Mouse (Mus musculus) forebrain, embryonic 12.5 days (tissue): ENCODE measurements around the gene Ttc4. TPM values are rescaled to one million over a fixed set of nuclear protein-coding genes. Genes with fewer than 3 reads are reported as not detected.

Source experiments
- ATAC-seq: fragments of 200-750 bp; cut with Nextera tagmentation; 2 replicates; pipeline ENCODE4 v1.8.0; 2017; ENCODE audit warnings: moderate TSS enrichment; ENCODE audit not compliant: low FRiP score
- H3K27ac ChIP-seq: fragments of 300-500 bp; sonication (generic); 2 replicates; pipeline ENCODE4 v1.5.1; 2016; ENCODE audit warnings: mild to moderate bottlenecking
- H3K27me3 ChIP-seq: fragments of 300-500 bp; sonication (generic); 2 replicates; pipeline ENCODE4 v1.6.1; 2016; ENCODE audit warnings: mild to moderate bottlenecking
- H3K36me3 ChIP-seq: fragments of 300-500 bp; sonication (generic); replicated peaks from 2 replicates; pipeline ENCODE4 v1.6.1; 2016; ENCODE audit warnings: mild to moderate bottlenecking
- H3K4me1 ChIP-seq: fragments of 300-500 bp; sonication (generic); 2 replicates; pipeline ENCODE4 v1.6.1; 2016
- H3K4me2 ChIP-seq: fragments of 300-500 bp; sonication (generic); 2 replicates; pipeline ENCODE4 v1.6.1; 2016; ENCODE audit warnings: mild to moderate bottlenecking, moderate library complexity
- H3K4me3 ChIP-seq: fragments of 300-500 bp; sonication (generic); replicated peaks from 2 replicates; pipeline ENCODE4 v1.5.1; 2016; ENCODE audit warnings: mild to moderate bottlenecking
- H3K9ac ChIP-seq: fragments of 300-500 bp; sonication (generic); 2 replicates; pipeline ENCODE4 v1.6.1; 2016; ENCODE audit warnings: mild to moderate bottlenecking
- H3K9me3 ChIP-seq: fragments of 300-500 bp; sonication (generic); 2 replicates; pipeline ENCODE4 v1.6.1; 2016
- WGBS: fragments of 180-500 bp; shearing (Covaris S2); methylation state at CpG from one replicate; pipeline ENCODE4 v1.1.7; 2016; 5-methylcytosine and 5-hydroxymethylcytosine counted together
- polyA plus RNA-seq: library from polyadenylated mRNA; unstranded; fragments of >200 nt; fragmentation: Nextera tagmentation; extraction: Ambion mirVana; gene quantifications from 2 replicates; pipeline ENCODE4 v1.2.1, GENCODE M21; 2016

The Ttc4 gene
- polyA plus RNA-seq, 1 experiment from 2014 or later: 98.8 TPM

DNA sequence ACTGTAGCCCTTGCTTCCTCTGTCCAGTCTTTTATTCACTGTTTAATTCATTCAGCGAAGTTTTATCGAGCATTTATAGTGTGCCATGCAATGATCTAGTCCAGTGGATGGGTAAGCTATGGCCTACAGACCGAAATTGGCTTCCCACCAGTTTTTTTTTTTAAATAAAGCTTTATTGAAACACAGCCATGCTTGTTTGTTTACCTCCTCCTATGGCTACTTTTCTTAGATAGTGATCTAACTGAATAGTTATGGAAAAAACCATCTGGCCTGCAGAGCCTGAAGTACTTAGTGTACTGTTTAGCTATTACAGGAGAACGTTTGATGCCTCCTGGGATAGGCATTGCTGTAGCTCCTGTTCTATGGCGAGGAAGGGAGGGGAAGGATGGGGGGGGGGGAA is 32.9 kb downstream of the Ttc4 start:
- Histone ChIP-seq H3K36me3 (no peaks in the 10 kb centered on the region), H3K9me3 (no peaks in the 10 kb centered on the region), H3K27me3 (peaks cover 49% of the 10 kb centered on the region), H3K9ac (no peak overlapping the region), H3K4me2 (no peak overlapping the region), H3K4me3 (no peak overlapping the region), H3K27ac (no peak overlapping the region), H3K4me1 (peaks cover 5% of the 10 kb centered on the region; the same call in 1 of the 2 replicates)
- no peak for ATAC-seq
- WGBS: 78% methylated on average over 5 of the region's 5 CpGs

DNA sequence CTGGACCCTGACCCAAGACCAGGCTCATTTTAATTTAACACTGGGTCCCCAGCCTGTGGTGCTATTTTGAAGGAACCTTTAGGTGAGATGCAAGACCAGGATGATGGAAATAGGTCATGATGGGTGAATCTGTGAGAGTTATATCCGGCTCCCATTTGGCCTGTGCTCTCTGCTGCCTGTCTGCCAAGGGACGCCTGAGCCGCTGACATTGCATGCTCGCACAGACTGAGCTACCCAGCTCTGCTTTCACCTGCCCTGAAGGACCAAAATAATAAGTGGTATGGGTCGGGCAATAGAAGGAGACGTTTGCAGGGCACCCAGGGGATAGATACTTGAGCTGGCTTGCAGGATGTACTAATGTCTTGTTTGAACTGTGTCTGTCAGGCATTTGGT is 34.5 kb downstream of the Ttc4 start:
- no peak overlapping the region for H3K27ac ChIP-seq
- no peak overlapping the region for H3K4me3 ChIP-seq
- no peaks in the 10 kb centered on the region for H3K36me3 ChIP-seq
- no peak overlapping the region for H3K9ac ChIP-seq
- H3K4me1 ChIP-seq: peaks cover 5% of the 10 kb centered on the region; the same call in 1 of the 2 replicates
- 82% methylated on average over 6 of the region's 6 CpGs for WGBS
- peaks cover 43% of the 10 kb centered on the region for H3K27me3 ChIP-seq
- no peak overlapping the region for H3K4me2 ChIP-seq
- H3K9me3 ChIP-seq: no peaks in the 10 kb centered on the region; the same call in 1 of the 2 replicates
- ATAC-seq: no peak

DNA sequence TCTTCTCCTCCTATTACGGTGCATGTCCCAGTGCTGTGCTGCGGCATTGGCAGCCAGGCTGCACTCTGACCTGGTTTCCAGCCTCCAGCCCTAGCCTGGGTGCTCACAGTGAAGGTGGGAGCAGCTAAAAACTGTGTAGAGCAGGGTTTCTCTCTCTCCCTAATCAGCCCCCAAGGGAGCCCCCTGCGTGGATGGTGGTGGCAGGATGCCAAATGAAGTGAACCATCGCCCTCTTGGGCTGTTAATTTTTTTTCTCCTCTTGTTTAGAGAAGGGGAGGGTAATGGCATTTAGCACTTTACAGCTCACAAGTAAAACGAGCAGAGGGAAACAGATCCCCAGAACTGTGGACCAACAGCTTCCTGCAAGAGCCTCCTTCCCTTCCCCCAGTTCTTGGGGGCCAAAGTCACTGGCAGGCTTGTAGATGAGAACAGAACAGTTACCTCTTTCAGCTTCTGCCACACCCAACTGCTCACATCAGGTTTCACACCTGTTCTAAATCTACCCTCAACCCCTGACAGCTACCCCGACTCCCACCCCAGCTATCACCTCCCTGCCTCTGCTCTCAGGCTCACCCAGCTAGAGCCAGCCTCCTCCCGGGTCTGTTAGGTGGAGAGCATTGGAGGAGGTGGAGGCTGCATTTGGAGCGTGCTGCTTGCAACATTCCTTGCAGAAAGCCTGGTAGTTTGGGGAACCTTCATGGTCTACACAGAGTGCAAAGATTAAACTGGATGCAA is 35.1 kb downstream of the Ttc4 start:
- peaks cover 38% of the 10 kb centered on the region for H3K27me3 ChIP-seq
- no peak overlapping the region for H3K9ac ChIP-seq
- no peak overlapping the region for H3K4me3 ChIP-seq
- WGBS: 57% methylated on average over 8 of the region's 8 CpGs
- peaks cover 5% of the 10 kb centered on the region; the same call in 1 of the 2 replicates for H3K9me3 ChIP-seq
- no peaks in the 10 kb centered on the region for H3K36me3 ChIP-seq
- ATAC-seq: no peak
- no peak overlapping the region for H3K4me2 ChIP-seq
- H3K27ac ChIP-seq: no peak overlapping the region
- peaks cover 5% of the 10 kb centered on the region; the same call in 1 of the 2 replicates for H3K4me1 ChIP-seq

- Histone ChIP-seq H3K27me3 (peaks cover 21% of the 10 kb centered on the region; the same call in 1 of the 2 replicates), H3K36me3 (no peaks in the 10 kb centered on the region), H3K27ac (no peak overlapping the region), H3K4me3 (no peak overlapping the region), H3K4me2 (no peak overlapping the region), H3K4me1 (peaks cover 15% of the 10 kb centered on the region), H3K9ac (no peak overlapping the region), H3K9me3 (peaks cover 4% of the 10 kb centered on the region; the same call in 1 of the 2 replicates)
- ATAC-seq: no peak
- WGBS: 55% methylated on average over 9 of the region's 9 CpGs
Observed at GRCm38 (mm10) chr4:106634086-106634479, 44.7 kb downstream of the Ttc4 start.

DNA sequence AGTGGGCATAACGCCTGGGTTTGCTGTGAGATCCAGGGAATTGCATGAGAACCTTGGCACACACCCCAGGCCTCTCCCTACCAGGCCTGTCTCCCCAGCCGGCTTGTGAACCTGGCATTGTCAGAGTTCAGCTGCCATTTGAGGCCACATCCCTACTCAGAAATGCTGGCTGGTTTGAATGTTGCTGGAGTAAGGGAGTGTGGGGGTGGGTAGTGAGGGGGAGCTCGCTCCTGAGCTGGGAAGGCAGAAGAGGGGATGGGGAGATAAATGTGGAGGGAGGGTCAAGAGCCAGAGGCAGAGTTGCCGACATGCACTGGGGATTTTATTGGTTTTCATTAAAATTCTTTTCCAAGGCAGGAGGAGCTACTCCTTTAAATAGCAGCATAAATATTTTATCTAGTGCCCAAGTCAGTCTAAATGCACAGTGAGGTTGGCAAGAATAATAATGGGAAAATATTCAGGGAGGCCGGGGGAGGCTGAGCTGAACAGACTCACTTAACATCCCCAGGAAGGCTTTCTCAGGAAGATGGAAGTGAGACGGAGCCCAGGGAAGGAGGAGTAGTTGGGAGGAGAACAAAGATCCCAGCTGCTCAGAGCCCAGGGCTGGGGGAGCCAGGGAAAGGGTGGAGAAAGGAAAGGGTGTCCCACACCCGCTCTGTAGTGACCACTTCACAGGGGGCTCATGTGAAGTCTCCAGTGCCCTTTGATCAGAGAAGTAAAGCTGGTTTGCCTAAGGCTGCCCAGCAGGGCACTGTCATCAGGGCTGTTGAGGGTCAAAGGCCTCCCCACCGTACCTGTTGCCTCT is 45.3 kb downstream of the Ttc4 start:
- no peaks in the 10 kb centered on the region for H3K9me3 ChIP-seq
- 47% methylated on average over 8 of the region's 8 CpGs for WGBS
- H3K27ac ChIP-seq: no peak overlapping the region
- peaks cover 15% of the 10 kb centered on the region for H3K4me1 ChIP-seq
- no peak overlapping the region for H3K4me3 ChIP-seq
- no peak overlapping the region for H3K4me2 ChIP-seq
- H3K27me3 ChIP-seq: peaks cover 21% of the 10 kb centered on the region; the same call in 1 of the 2 replicates
- no peak overlapping the region for H3K9ac ChIP-seq
- no peak for ATAC-seq
- H3K36me3 ChIP-seq: no peaks in the 10 kb centered on the region

GRCm38 (mm10) chr4:106632313-106632712 is 46.4 kb downstream of the Ttc4 start:
- 75% methylated on average over 1 of the region's 3 CpGs for WGBS
- ATAC-seq: no peak
- H3K27me3 ChIP-seq: peaks cover 24% of the 10 kb centered on the region; the same call in 1 of the 2 replicates
- H3K36me3 ChIP-seq: no peaks in the 10 kb centered on the region
- no peak overlapping the region for H3K27ac ChIP-seq
- H3K4me3 ChIP-seq: no peak overlapping the region
- H3K4me1 ChIP-seq: peaks cover 15% of the 10 kb centered on the region
- H3K9ac ChIP-seq: no peak overlapping the region
- no peak overlapping the region for H3K4me2 ChIP-seq
- H3K9me3 ChIP-seq: no peaks in the 10 kb centered on the region

DNA sequence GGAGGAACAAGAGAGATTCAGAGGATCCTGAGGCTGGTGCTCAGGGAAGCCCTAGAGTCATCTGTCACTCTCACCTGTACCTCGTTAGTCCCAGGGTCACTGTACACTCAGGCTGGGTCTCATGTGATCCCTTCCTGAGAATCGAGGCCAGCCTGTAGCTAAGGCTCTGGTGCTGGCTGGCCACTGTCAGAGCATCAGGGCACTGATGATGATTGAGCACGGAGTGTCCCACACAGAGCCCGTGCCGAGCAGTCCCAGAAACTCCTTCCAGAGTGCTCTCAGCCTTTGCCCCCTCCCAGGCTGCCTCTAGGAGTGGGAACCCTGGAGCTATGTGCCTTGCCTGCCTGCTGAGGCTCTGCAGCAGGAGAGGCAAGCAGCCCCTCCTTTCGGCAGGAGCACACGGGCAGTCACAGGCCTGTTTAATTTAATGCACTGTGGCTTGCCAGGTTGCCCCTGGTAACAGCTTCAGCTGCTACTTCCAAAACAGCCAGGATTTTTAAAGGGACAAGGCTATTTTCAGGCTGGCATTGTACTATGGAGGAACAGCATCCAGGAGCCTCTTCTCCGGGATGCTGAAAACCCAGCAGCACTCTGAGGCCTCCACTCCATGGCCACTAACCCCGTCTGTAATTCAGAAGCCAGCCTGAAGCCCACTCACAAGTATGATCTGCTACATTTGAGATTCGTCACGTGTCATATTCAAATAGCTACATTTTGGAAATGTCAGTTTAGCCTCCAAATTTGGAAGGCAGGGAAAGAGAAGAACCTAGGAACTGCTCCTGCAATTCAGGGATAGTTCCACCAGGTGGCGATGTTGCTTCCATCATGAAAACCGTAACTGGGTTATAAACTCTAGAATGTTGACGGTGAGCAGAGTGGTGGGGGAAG is 48.2 kb downstream of the Ttc4 start:
- H3K4me2 ChIP-seq: no peak overlapping the region
- ATAC-seq: peak; percentile 57
- WGBS: 32% methylated on average over 14 of the region's 14 CpGs

DNA sequence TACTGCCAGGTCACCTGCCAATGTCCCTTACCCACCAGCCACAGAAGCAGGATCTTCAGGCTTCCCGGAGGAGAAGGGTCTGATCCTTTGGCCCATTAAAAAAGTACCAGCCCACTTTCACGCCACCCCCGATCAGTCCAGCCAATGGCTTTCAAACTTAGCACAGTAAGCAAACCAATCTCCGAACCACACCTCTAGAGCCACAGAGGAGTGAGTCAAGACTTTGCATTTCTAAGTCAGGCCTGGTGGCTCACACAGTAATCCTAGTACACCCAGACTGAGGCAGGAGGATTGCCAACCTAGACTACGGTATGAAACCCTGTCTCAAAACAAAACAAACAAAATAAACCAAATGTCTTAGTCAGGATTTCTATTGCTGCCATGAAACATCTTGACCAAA is 49.4 kb downstream of the Ttc4 start:
- no peak for ATAC-seq
- Histone ChIP-seq H3K4me3 (no peak overlapping the region), H3K4me2 (no peak overlapping the region), H3K36me3 (no peaks in the 10 kb centered on the region), H3K9ac (no peak overlapping the region), H3K9me3 (no peaks in the 10 kb centered on the region), H3K27ac (no peak overlapping the region), H3K27me3 (peaks cover 30% of the 10 kb centered on the region; the same call in 1 of the 2 replicates), H3K4me1 (peaks cover 15% of the 10 kb centered on the region)
- 86% methylated on average over 5 of the region's 5 CpGs for WGBS

More for the DNA sequence above, 48.2 kb downstream of the Ttc4 start:
- no peaks in the 10 kb centered on the region for H3K9me3 ChIP-seq
- H3K27ac ChIP-seq: peak overlapping the region; percentile 42; the same call in 1 of the 2 replicates
- H3K27me3 ChIP-seq: peaks cover 18% of the 10 kb centered on the region; the same call in 1 of the 2 replicates
- no peak overlapping the region for H3K9ac ChIP-seq
- no peak overlapping the region for H3K4me3 ChIP-seq
- no peaks in the 10 kb centered on the region for H3K36me3 ChIP-seq
- peaks cover 15% of the 10 kb centered on the region for H3K4me1 ChIP-seq

GRCm38 (mm10) chr4:106628650-106629360 is 49.9 kb downstream of the Ttc4 start:
- no peak overlapping the region for H3K4me2 ChIP-seq
- H3K4me1 ChIP-seq: peaks cover 10% of the 10 kb centered on the region
- peaks cover 36% of the 10 kb centered on the region for H3K27me3 ChIP-seq
- H3K36me3 ChIP-seq: no peaks in the 10 kb centered on the region
- H3K27ac ChIP-seq: no peak overlapping the region
- no peak for ATAC-seq
- no peak overlapping the region for H3K9ac ChIP-seq
- H3K9me3 ChIP-seq: no peaks in the 10 kb centered on the region
- H3K4me3 ChIP-seq: no peak overlapping the region
- 62% methylated on average over 9 of the region's 9 CpGs for WGBS

GRCm38 (mm10) chr4:106627809-106628208 is 50.9 kb downstream of the Ttc4 start:
- Histone ChIP-seq H3K4me1 (peaks cover 8% of the 10 kb centered on the region), H3K9ac (no peak overlapping the region), H3K4me2 (no peak overlapping the region), H3K36me3 (no peaks in the 10 kb centered on the region), H3K27me3 (peaks cover 46% of the 10 kb centered on the region), H3K9me3 (no peaks in the 10 kb centered on the region), H3K4me3 (no peak overlapping the region), H3K27ac (no peak overlapping the region)
- ATAC-seq: no peak
- 78% methylated on average over 5 of the region's 5 CpGs for WGBS

GRCm38 (mm10) chr4:106624271-106624670 is 54.5 kb downstream of the Ttc4 start:
- peaks cover 49% of the 10 kb centered on the region for H3K27me3 ChIP-seq
- WGBS: 89% methylated on average over 10 of the region's 10 CpGs

More at GRCm38 (mm10) chr4:106624271-106624670, 54.5 kb downstream of the Ttc4 start:
- Histone ChIP-seq H3K4me3 (no peak overlapping the region), H3K4me2 (no peak overlapping the region), H3K9me3 (no peaks in the 10 kb centered on the region), H3K9ac (no peak overlapping the region), H3K27ac (no peak overlapping the region), H3K36me3 (no peaks in the 10 kb centered on the region), H3K4me1 (no peaks in the 10 kb centered on the region)
- no peak for ATAC-seq
